Mouse (Mus musculus): ENCODE measurements around the gene Mycl. TPM values are rescaled to one million over a fixed set of nuclear protein-coding genes. Genes with fewer than 3 reads are reported as not detected.

The Mycl gene
- total RNA-seq, 2 experiments from 2014 or later = 0.08 to 0.53 TPM

DNA sequence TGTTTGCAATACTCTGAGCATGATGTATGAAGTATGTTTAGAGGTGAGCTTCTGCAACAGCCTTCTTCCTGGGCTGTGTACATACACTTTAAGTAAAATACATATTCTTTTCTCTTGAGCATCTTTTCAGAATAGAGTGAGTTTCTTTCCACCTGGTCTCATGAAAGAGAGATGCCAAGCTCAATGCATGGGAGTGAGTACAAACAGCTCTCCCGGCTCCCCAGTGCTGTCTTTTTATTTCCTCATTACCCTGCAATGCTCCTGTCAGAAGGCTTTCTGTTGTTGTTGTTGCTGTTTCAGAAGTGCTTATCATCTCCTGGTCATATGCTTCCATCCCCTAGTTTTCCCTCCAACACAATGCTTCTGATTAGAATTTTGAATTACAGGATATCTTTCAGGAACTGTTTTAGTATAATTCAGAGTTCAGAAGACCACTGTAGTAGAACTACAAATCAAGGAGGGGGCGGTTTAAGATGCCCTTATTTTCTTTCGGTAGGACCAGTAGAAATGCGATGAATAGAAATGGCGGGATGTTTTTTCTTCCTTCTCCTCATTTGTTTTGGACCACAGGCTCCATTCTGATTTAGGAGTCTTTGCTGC lies 18.0 kb downstream of the Mycl start:
- intact Hi-C loops (cut with DNase I) = no loop called here
- no peak for DNase-seq (ENCODE audit: low spot score)

DNA sequence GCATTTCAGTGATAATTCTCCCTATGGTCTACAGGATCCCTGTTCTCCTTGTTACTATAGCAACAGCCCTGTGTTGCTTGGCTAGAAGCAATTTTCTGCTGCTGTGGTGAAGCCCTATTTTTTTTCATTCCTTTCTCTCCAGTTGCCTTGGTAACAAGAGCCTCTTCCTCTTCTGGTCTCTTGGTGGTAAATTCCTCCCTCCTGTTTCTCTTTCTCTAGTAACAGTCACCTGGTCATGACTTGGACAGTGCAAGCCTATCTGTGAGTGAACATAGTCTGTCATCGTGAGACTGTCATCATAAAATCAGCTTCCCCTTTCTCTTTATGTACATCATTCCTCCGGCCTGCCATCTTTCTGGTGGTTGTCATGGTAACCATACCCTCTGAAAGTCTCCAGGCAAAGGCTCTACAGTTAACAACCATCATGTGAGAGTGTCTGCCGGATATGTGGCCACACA lies 18.5 kb downstream of the Mycl start:
- intact Hi-C loops (cut with DNase I) = no loop called here
- DNase-seq (ENCODE audit: low spot score) = no peak

- no peak for DNase-seq (ENCODE audit: low spot score)
- intact Hi-C loops (cut with DNase I) = no loop called here
Observed at GRCm38 (mm10) chr4:123014501-123015282, 19.2 kb downstream of the Mycl start.

GRCm38 (mm10) chr4:123016451-123016957 lies 21.1 kb downstream of the Mycl start, which contains the start of gene Trit1:
Gene Trit1, plus strand, starts transcription at chr4:123016597.
- intact Hi-C loops (cut with DNase I) = no loop called here
- DNase-seq (ENCODE audit: low spot score) = peak; percentile 85

DNA sequence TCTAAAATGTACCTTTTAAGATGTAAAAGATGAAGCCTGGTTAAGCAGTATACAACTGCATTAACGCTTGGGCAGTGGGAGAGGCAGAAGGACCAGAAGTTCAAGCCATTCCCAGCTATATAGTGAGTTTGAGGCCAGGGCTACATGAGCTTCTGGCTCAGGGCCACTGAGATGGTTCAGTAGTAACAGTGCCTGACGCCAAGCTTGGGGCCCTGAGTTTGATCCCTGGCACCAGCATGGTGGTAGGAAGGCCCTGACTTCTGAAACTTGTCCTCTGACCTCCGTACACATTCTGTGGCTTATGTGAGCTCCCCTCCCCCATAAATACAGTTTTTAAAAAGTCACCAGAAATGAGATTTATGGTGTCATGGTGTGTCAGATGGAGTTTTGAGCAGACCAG lies 26.1 kb downstream of the Mycl start:
- intact Hi-C loops (cut with DNase I) = no loop called here
- DNase-seq (ENCODE audit: low spot score) = no peak

GRCm38 (mm10) chr4:123022896-123023295 lies 27.4 kb downstream of the Mycl start:
- intact Hi-C loops (cut with DNase I) = no loop called here
- no peak for DNase-seq (ENCODE audit: low spot score)

- intact Hi-C loops (cut with DNase I) = no loop called here
Observed at GRCm38 (mm10) chr4:123025418-123025817, 30.0 kb downstream of the Mycl start.

GRCm38 (mm10) chr4:123026161-123026560 lies 30.7 kb downstream of the Mycl start:
- DNase-seq (ENCODE audit: low spot score) = no peak
- intact Hi-C loops (cut with DNase I) = no loop called here

More at GRCm38 (mm10) chr4:123025418-123025817, 30.0 kb downstream of the Mycl start:
- DNase-seq (ENCODE audit: low spot score) = no peak

- DNase-seq (ENCODE audit: low spot score) = no peak
- intact Hi-C loops (cut with DNase I) = no loop called here
Observed at GRCm38 (mm10) chr4:123026597-123026996, 31.1 kb downstream of the Mycl start.

- intact Hi-C loops (cut with DNase I) = no loop called here
- no peak for DNase-seq (ENCODE audit: low spot score)
Observed at GRCm38 (mm10) chr4:123034841-123035240, 39.4 kb downstream of the Mycl start.

- DNase-seq (ENCODE audit: low spot score) = no peak
Observed at GRCm38 (mm10) chr4:123035636-123036035, 40.2 kb downstream of the Mycl start.

DNA sequence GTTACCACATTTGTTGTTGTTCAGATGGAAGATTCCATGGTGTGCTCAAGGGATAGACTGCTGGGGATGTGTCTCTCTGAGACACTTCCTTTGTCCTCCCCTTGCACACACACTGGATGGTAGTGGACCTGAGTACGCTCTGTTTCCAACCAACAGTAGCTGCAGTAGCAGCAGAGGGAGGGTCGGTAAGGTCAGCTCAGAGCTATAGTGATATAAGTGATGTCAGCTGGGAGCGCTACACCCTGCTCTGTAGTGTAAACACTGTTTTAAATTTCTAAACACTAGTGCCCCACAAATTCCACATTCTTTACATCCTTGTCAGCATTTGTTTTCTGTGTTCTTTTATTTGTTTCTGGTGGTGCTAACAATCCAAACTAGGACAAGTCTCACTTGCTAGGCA lies 41.3 kb downstream of the Mycl start:
- intact Hi-C loops (cut with DNase I) = no loop called here
- DNase-seq (ENCODE audit: low spot score) = no peak

More at GRCm38 (mm10) chr4:123035636-123036035, 40.2 kb downstream of the Mycl start:
- intact Hi-C loops (cut with DNase I) = no loop called here

DNA sequence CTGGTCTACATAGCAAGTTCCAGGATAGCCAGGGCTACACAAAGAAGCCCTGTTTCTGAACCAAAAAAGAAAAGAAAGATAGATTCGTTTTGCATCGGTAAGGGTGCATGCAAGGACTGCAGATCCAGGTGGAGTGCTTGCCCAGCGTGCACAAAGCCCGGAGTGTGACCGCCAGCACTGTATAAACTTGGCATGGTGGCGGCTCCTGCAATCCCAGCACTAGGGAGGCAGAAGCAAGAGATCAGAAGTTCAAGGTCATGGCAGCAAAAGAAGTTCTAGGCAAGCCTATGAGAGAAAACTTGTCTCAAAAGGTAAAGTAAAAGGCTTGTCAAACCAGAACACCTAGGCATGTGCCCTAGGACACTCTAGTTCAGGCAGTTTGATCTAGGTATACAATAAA lies 45.7 kb downstream of the Mycl start:
- intact Hi-C loops (cut with DNase I) = no loop called here

DNA sequence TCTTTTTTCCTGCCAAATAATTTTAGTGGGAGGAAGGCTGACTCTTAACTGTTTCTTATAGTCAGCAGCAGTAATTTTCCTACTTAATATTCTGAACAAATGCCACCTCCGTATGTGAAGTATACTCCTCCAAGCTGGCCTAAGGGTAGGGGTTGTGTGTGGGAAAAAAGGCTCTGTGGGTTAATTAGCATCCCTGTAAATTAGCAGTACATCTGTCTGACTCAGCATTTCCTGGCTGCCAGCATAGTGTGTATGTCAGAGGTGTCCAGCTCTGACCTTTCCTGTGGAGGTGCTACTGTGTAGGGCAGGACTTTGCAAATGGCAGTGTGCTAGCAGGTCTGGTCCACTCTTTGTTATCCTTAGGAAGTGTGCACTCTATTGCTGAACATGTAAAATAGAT lies 48.4 kb downstream of the Mycl start:
- intact Hi-C loops (cut with DNase I) = no loop called here
- no peak for DNase-seq (ENCODE audit: low spot score)

More for the DNA sequence above, 45.7 kb downstream of the Mycl start:
- no peak for DNase-seq (ENCODE audit: low spot score)

GRCm38 (mm10) chr4:123044842-123045241 lies 49.4 kb downstream of the Mycl start:
- intact Hi-C loops (cut with DNase I) = no loop called here
- no peak for DNase-seq (ENCODE audit: low spot score)

DNA sequence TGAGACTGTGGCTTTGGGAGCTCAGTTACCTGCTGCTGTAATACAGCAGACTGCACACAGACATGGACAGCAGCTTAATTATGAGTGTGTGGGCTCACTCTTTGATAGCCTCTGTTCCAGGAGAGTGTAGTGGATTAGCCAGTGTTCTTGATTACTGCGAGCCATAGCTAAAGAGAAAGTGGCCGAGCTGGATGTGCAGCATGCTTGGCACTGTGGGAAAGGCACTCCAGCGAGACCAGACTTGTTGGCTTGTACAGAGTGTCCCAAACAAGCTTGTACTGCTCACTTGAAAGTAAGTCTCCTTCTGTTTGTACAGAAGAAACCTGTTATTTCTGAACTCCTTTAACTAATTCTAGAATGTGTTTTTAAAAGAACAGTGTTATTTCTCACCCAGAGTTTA lies 50.8 kb downstream of the Mycl start:
- DNase-seq (ENCODE audit: low spot score) = no peak
- intact Hi-C loops (cut with DNase I) = no loop called here

DNA sequence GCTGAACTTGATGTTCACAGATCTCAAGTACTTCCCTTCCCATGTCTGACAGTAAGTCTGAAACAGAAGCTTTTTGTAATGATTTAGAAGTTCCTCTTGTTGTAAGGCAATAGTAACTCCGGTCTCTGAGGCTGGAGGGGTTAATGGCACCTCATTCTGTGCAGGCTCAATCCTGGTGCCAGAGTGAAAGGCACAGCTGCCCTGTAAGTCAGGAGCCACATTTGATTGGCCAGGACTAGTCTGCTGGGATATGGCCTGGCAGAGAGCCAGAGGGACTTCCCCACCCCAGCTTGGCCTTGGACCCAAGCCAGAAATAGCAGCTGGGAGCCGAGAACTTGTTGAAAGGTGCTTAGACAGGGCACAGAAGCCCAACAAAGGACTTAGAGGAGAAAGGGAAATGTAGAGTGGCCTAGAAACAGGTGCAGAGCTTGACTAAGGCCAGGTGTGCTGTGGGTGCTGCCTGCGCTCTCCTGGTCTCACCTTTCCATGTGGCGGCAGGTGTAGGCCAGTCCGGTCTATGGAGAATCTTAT lies 55.3 kb downstream of the Mycl start:
- intact Hi-C loops (cut with DNase I) = no loop called here
- DNase-seq (ENCODE audit: low spot score) = peak; percentile 75

All from heart, postnatal 25 days (tissue).